Mouse (Mus musculus) intestine, embryonic 14.5 days (tissue): ENCODE results near the gene Eml4. TPM values are rescaled to one million over a fixed set of nuclear protein-coding genes. Genes with fewer than 3 reads are reported as not detected.

Experiments used
- ATAC-seq: fragments of 200-750 bp; cut with Nextera tagmentation; replicated peaks from 2 replicates; pipeline ENCODE4 v1.8.0; 2017; ENCODE audit warnings: low read depth, moderate number of reproducible peaks, moderate TSS enrichment, moderate library complexity; ENCODE audit not compliant: low FRiP score, low TSS enrichment
- DNase-seq: peaks from one replicate; pipeline ENCODE4 v3.0.0-alpha.2; 2018; ENCODE audit warnings: low spot score
- H3K27ac ChIP-seq: fragments of 300-500 bp; sonication (generic); 2 replicates; pipeline ENCODE4 v1.5.1; 2014; ENCODE audit warnings: low read depth, mild to moderate bottlenecking, control low read depth
- H3K27me3 ChIP-seq: fragments of 300-500 bp; sonication (generic); replicated peaks from 2 replicates; pipeline ENCODE4 v1.6.1; 2014; ENCODE audit warnings: low read length, control low read depth; ENCODE audit not compliant: control insufficient read depth, insufficient read depth
- H3K36me3 ChIP-seq: fragments of 300-500 bp; sonication (generic); 2 replicates; pipeline ENCODE4 v1.6.1; 2014; ENCODE audit warnings: low read length, control low read depth; ENCODE audit not compliant: control insufficient read depth, insufficient read depth
- H3K4me1 ChIP-seq: fragments of 300-500 bp; sonication (generic); replicated peaks from 2 replicates; pipeline ENCODE4 v1.6.1; 2014; ENCODE audit warnings: low read length, control low read depth, mixed read lengths; ENCODE audit not compliant: control insufficient read depth, insufficient read depth
- H3K4me2 ChIP-seq: fragments of 300-500 bp; sonication (generic); 2 replicates; pipeline ENCODE4 v1.6.1; 2014; ENCODE audit warnings: low read length
- H3K4me3 ChIP-seq: fragments of 300-500 bp; sonication (generic); 2 replicates; pipeline ENCODE4 v1.5.1; 2014; ENCODE audit warnings: low read depth, low read length, control low read depth, mixed read lengths
- H3K9ac ChIP-seq: fragments of 300-500 bp; sonication (generic); 2 replicates; pipeline ENCODE4 v1.6.1; 2014; ENCODE audit warnings: mild to moderate bottlenecking, low read length
- H3K9me3 ChIP-seq: fragments of 300-500 bp; sonication (generic); 2 replicates; pipeline ENCODE4 v1.6.1; 2016; ENCODE audit warnings: low read length, control low read depth; ENCODE audit not compliant: control insufficient read depth
- WGBS: fragments of 180-500 bp; shearing (Covaris S2); extraction: QIAGEN DNeasy Blood & Tissue Kit; methylation state at CpG from one replicate; pipeline ENCODE4 v1.1.7; 2014; 5-methylcytosine and 5-hydroxymethylcytosine counted together
- polyA plus RNA-seq: library from polyadenylated mRNA; unstranded; fragments of >200 nt; fragmentation: Nextera tagmentation; extraction: Ambion mirVana; gene quantifications from 2 replicates; pipeline ENCODE4 v1.2.1, GENCODE M21; 2014

Gene Eml4
- polyA plus RNA-seq, 1 experiment from 2014 or later, result 52.9 TPM

GRCm38 (mm10) chr17:83481551-83481950 is 130.8 kb downstream of the Eml4 start:
- no peak overlapping the region for H3K4me3 ChIP-seq
- H3K36me3 ChIP-seq, result peaks cover 55% of the 10 kb centered on the region
- H3K27me3 ChIP-seq, result no peaks in the 10 kb centered on the region
- H3K4me1 ChIP-seq, result no peaks in the 10 kb centered on the region
- H3K27ac ChIP-seq, result no peak overlapping the region
- ATAC-seq (no peak), DNase-seq (peak; percentile 57)
- no peaks in the 10 kb centered on the region for H3K9me3 ChIP-seq
- 77% methylated on average over 7 of the region's 7 CpGs for WGBS
- no peak overlapping the region for H3K9ac ChIP-seq
- H3K4me2 ChIP-seq, result no peak overlapping the region

GRCm38 (mm10) chr17:83482817-83483536 is 132.2 kb downstream of the Eml4 start:
- H3K27ac ChIP-seq, result no peak overlapping the region
- H3K4me3 ChIP-seq, result no peak overlapping the region
- no peaks in the 10 kb centered on the region for H3K4me1 ChIP-seq
- no peak overlapping the region for H3K9ac ChIP-seq
- H3K9me3 ChIP-seq, result no peaks in the 10 kb centered on the region
- peaks cover 41% of the 10 kb centered on the region for H3K36me3 ChIP-seq
- DNase-seq, result no peak
- H3K4me2 ChIP-seq, result no peak overlapping the region
- ATAC-seq, result no peak; the same call in 1 of the 2 replicates
- H3K27me3 ChIP-seq, result no peaks in the 10 kb centered on the region
- 86% methylated on average over 7 of the region's 7 CpGs for WGBS

GRCm38 (mm10) chr17:83483784-83484183 is 133.1 kb downstream of the Eml4 start:
- DNase-seq, result no peak
- H3K27ac ChIP-seq, result no peak overlapping the region

GRCm38 (mm10) chr17:83487762-83488161 is 137.0 kb downstream of the Eml4 start:
- Histone ChIP-seq H3K9ac (no peak overlapping the region), H3K36me3 (no peaks in the 10 kb centered on the region), H3K9me3 (no peaks in the 10 kb centered on the region), H3K4me2 (no peak overlapping the region), H3K4me3 (no peak overlapping the region), H3K27me3 (no peaks in the 10 kb centered on the region), H3K4me1 (no peaks in the 10 kb centered on the region), H3K27ac (no peak overlapping the region)
- ATAC-seq (no peak), DNase-seq (no peak)
- WGBS, result 57% methylated on average over 3 of the region's 3 CpGs

More at GRCm38 (mm10) chr17:83483784-83484183, 133.1 kb downstream of the Eml4 start:
- 84% methylated on average over 2 of the region's 2 CpGs for WGBS
- Histone ChIP-seq H3K9me3 (no peaks in the 10 kb centered on the region), H3K27me3 (no peaks in the 10 kb centered on the region), H3K9ac (no peak overlapping the region), H3K4me2 (no peak overlapping the region), H3K36me3 (peaks cover 33% of the 10 kb centered on the region), H3K4me3 (no peak overlapping the region), H3K4me1 (no peaks in the 10 kb centered on the region)
- no peak for ATAC-seq

- 92% methylated on average over 5 of the region's 5 CpGs for WGBS
- H3K9ac ChIP-seq, result no peak overlapping the region
- DNase-seq, result no peak
- H3K9me3 ChIP-seq, result peaks cover 12% of the 10 kb centered on the region; the same call in 1 of the 2 replicates
- no peak overlapping the region for H3K4me3 ChIP-seq
- no peak for ATAC-seq
- peaks cover 44% of the 10 kb centered on the region for H3K36me3 ChIP-seq
- H3K27me3 ChIP-seq, result no peaks in the 10 kb centered on the region
- no peaks in the 10 kb centered on the region for H3K4me1 ChIP-seq
- H3K27ac ChIP-seq, result no peak overlapping the region
- no peak overlapping the region for H3K4me2 ChIP-seq
Observed at GRCm38 (mm10) chr17:83498889-83499288, 148.2 kb downstream of the Eml4 start.

- H3K36me3 ChIP-seq, result peaks cover 44% of the 10 kb centered on the region
Observed at GRCm38 (mm10) chr17:83499692-83500091, 149.0 kb downstream of the Eml4 start.

GRCm38 (mm10) chr17:83503693-83504092 is 153.0 kb downstream of the Eml4 start:
- no peak overlapping the region for H3K27ac ChIP-seq
- 74% methylated on average over 2 of the region's 2 CpGs for WGBS
- no peak overlapping the region for H3K4me3 ChIP-seq
- H3K9ac ChIP-seq, result no peak overlapping the region
- H3K9me3 ChIP-seq, result no peaks in the 10 kb centered on the region
- peaks cover 31% of the 10 kb centered on the region for H3K36me3 ChIP-seq
- DNase-seq (no peak), ATAC-seq (peak; percentile 62; the same call in 1 of the 2 replicates)
- no peaks in the 10 kb centered on the region for H3K27me3 ChIP-seq
- no peaks in the 10 kb centered on the region for H3K4me1 ChIP-seq
- H3K4me2 ChIP-seq, result no peak overlapping the region

More at GRCm38 (mm10) chr17:83499692-83500091, 149.0 kb downstream of the Eml4 start:
- Histone ChIP-seq H3K9me3 (peaks cover 12% of the 10 kb centered on the region; the same call in 1 of the 2 replicates), H3K27me3 (no peaks in the 10 kb centered on the region), H3K27ac (no peak overlapping the region), H3K4me3 (no peak overlapping the region), H3K4me1 (no peaks in the 10 kb centered on the region), H3K4me2 (no peak overlapping the region), H3K9ac (no peak overlapping the region)
- WGBS, result 85% methylated on average over 4 of the region's 4 CpGs
- DNase-seq (no peak), ATAC-seq (no peak)

- H3K4me3 ChIP-seq, result no peak overlapping the region
- 92% methylated on average over 3 of the region's 3 CpGs for WGBS
Observed at GRCm38 (mm10) chr17:83512130-83512529, 161.4 kb downstream of the Eml4 start.

More at GRCm38 (mm10) chr17:83512130-83512529, 161.4 kb downstream of the Eml4 start:
- Histone ChIP-seq H3K27ac (no peak overlapping the region), H3K4me2 (no peak overlapping the region), H3K9ac (no peak overlapping the region), H3K27me3 (no peaks in the 10 kb centered on the region), H3K9me3 (no peaks in the 10 kb centered on the region), H3K4me1 (peaks cover 10% of the 10 kb centered on the region), H3K36me3 (no peaks in the 10 kb centered on the region)
- no peak for ATAC-seq
- no peak for DNase-seq
